Mouse (Mus musculus) heart, postnatal 4 days (tissue): ENCODE results near the gene Spocd1. TPM values are rescaled to one million over a fixed set of nuclear protein-coding genes. Genes with fewer than 3 reads are reported as not detected.
A peak's percentile ranks its signal among the peaks of the same experiment; 100 is the strongest.

Experiments
- DNase-seq: peaks from one replicate; pipeline ENCODE4 v3.0.0; 2021
- total RNA-seq, 2 experiments: library from RNA; stranded (reverse); gene quantifications; 2 replicates each; pipeline ENCODE4 v1.2.3; 2021

The Spocd1 gene
- total RNA-seq, 2 experiments from 2014 or later: 0.11 TPM; not detected in 1

GRCm38 (mm10) chr4:129977256-129977655 lies 48.2 kb downstream of the Spocd1 start:
- no peak for DNase-seq

GRCm38 (mm10) chr4:129978227-129978626 lies 49.2 kb downstream of the Spocd1 start:
- DNase-seq: no peak

- DNase-seq: no peak
Observed at GRCm38 (mm10) chr4:129978930-129979329, 49.9 kb downstream of the Spocd1 start.

GRCm38 (mm10) chr4:129981657-129982056 lies 52.6 kb downstream of the Spocd1 start:
- no peak for DNase-seq

GRCm38 (mm10) chr4:129983046-129983445 lies 54.0 kb downstream of the Spocd1 start:
- no peak for DNase-seq

GRCm38 (mm10) chr4:129983764-129984420 lies 54.8 kb downstream of the Spocd1 start:
- DNase-seq: peak; percentile 87

GRCm38 (mm10) chr4:129984421-129985061 lies 55.5 kb downstream of the Spocd1 start, which contains the start of gene Adgrb2:
Adgrb2 (plus strand) TSS chr4:129984870.
- DNase-seq: peak; percentile 22

- no peak for DNase-seq
Observed at GRCm38 (mm10) chr4:129985161-129985670, 56.2 kb downstream of the Spocd1 start.

GRCm38 (mm10) chr4:129985671-129986441 lies 56.8 kb downstream of the Spocd1 start:
- DNase-seq: peak; percentile 77

GRCm38 (mm10) chr4:129987825-129988504 lies 58.9 kb downstream of the Spocd1 start:
- DNase-seq: peak; percentile 47

GRCm38 (mm10) chr4:129989925-129990324 lies 60.9 kb downstream of the Spocd1 start:
- no peak for DNase-seq

GRCm38 (mm10) chr4:129992720-129993119 lies 63.7 kb downstream of the Spocd1 start:
- no peak for DNase-seq

GRCm38 (mm10) chr4:129993213-129993612 lies 64.2 kb downstream of the Spocd1 start:
- no peak for DNase-seq

GRCm38 (mm10) chr4:129993944-129994695 lies 65.1 kb downstream of the Spocd1 start:
- DNase-seq: no peak

- no peak for DNase-seq
Observed at GRCm38 (mm10) chr4:129994728-129995127, 65.7 kb downstream of the Spocd1 start.

GRCm38 (mm10) chr4:129995255-129995654 lies 66.2 kb downstream of the Spocd1 start:
- DNase-seq: no peak

- DNase-seq: no peak
Observed at GRCm38 (mm10) chr4:129996015-129996414, 67.0 kb downstream of the Spocd1 start.

GRCm38 (mm10) chr4:129998124-129998523 lies 69.1 kb downstream of the Spocd1 start:
- no peak for DNase-seq

GRCm38 (mm10) chr4:130001710-130002109 lies 72.7 kb downstream of the Spocd1 start:
- no peak for DNase-seq

- no peak for DNase-seq
Observed at GRCm38 (mm10) chr4:130002157-130002556, 73.1 kb downstream of the Spocd1 start.

GRCm38 (mm10) chr4:130005593-130005992 lies 76.5 kb downstream of the Spocd1 start:
- peak; percentile 36 for DNase-seq

- DNase-seq: no peak
Observed at GRCm38 (mm10) chr4:130006533-130006932, 77.5 kb downstream of the Spocd1 start.
